Mouse (Mus musculus) hindbrain, embryonic 13.5 days (tissue): Measurements from ENCODE around the gene Kifap3. TPM values are rescaled to one million over a fixed set of nuclear protein-coding genes. Genes with fewer than 3 reads are reported as not detected.
"Not testable (repeated sequence)": the region's sequence is repeated elsewhere in the genome, so short reads cannot be mapped to it uniquely, and the experiment has no call there.

Source experiments
- ATAC-seq: fragments of 200-750 bp; cut with Nextera tagmentation; 2 replicates; pipeline ENCODE4 v1.8.0; 2017; ENCODE audit warnings: moderate TSS enrichment; ENCODE audit not compliant: low FRiP score
- H3K27ac ChIP-seq: fragments of 300-500 bp; sonication (generic); 2 replicates; pipeline ENCODE4 v1.5.1; 2015; ENCODE audit warnings: inconsistent platforms, mild to moderate bottlenecking, moderate library complexity
- H3K27me3 ChIP-seq: fragments of 300-500 bp; sonication (generic); 2 replicates; pipeline ENCODE4 v1.6.1; 2015; ENCODE audit warnings: mild to moderate bottlenecking, inconsistent platforms
- H3K36me3 ChIP-seq: fragments of 300-500 bp; sonication (generic); 2 replicates; pipeline ENCODE4 v1.6.1; 2015; ENCODE audit warnings: mild to moderate bottlenecking, inconsistent platforms
- H3K4me1 ChIP-seq: fragments of 300-500 bp; sonication (generic); replicated peaks from 2 replicates; pipeline ENCODE4 v1.6.1; 2015; ENCODE audit warnings: inconsistent platforms
- H3K4me2 ChIP-seq: fragments of 300-500 bp; sonication (generic); 2 replicates; pipeline ENCODE4 v1.6.1; 2015; ENCODE audit warnings: inconsistent platforms, mild to moderate bottlenecking, moderate library complexity
- H3K4me3 ChIP-seq: fragments of 300-500 bp; sonication (generic); 2 replicates; pipeline ENCODE4 v1.5.1; 2015; ENCODE audit warnings: mild to moderate bottlenecking, inconsistent platforms
- H3K9ac ChIP-seq: fragments of 300-500 bp; sonication (generic); 2 replicates; pipeline ENCODE4 v1.6.1; 2015; ENCODE audit warnings: mild to moderate bottlenecking, inconsistent platforms
- H3K9me3 ChIP-seq: fragments of 300-500 bp; sonication (generic); 2 replicates; pipeline ENCODE4 v1.6.1; 2016; ENCODE audit warnings: inconsistent platforms
- WGBS: fragments of 180-500 bp; shearing (Covaris S2); methylation state at CpG from one replicate; pipeline ENCODE4 v1.1.7; 2015; 5-methylcytosine and 5-hydroxymethylcytosine counted together
- polyA plus RNA-seq: library from polyadenylated mRNA; unstranded; fragments of >200 nt; fragmentation: Nextera tagmentation; extraction: Ambion mirVana; gene quantifications from 2 replicates; pipeline ENCODE4 v1.2.1, GENCODE M21; 2015

Kifap3 gene
- 110 and 111 TPM in 2 replicates for polyA plus RNA-seq

GRCm38 (mm10) chr1:163779336-163780115, at the start of gene Kifap3:
Gene Kifap3, plus strand, starts transcription at chr1:163779583.
- H3K4me3 ChIP-seq: peak within 1 kb of the TSS; percentile 87
- H3K36me3 ChIP-seq: peaks cover 16% of the 10 kb centered on the region
- peak within 1 kb of the TSS; percentile 63 for H3K4me2 ChIP-seq
- H3K27ac ChIP-seq: peak within 1 kb of the TSS; percentile 91
- 0 out of 2 replicates have a peak, but pooled peaks cover 3% of the 10 kb centered on the region for H3K4me1 ChIP-seq
- no peaks in the 10 kb centered on the region; the same call in 1 of the 2 replicates for H3K9me3 ChIP-seq
- peak within 1 kb of the TSS; percentile 92 for H3K9ac ChIP-seq
- ATAC-seq: peak; percentile 100
- no peaks in the 10 kb centered on the region for H3K27me3 ChIP-seq
- WGBS: under 1% methylated on average over 48 of the region's 48 CpGs

DNA sequence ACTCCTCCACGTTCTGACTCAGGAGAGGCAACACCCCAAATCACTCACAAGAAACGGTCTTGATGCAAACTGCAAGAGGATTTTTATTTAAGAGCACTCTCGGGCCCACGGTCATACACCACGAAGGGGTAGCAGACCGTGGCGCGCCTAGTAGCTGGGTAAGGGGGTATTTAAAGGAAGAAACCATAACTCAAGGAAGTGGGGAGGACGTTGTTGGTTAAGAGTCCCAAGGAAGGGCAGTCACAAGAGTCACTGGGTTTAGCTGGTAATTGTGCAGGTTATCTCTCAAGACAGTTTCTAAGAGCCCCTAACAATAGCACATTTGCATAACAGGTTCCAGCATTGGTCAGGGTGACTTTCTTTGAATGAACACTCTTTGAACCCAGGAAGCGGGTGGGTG, 48.2 kb upstream of the Kifap3 start:
- not testable (repeated sequence) for H3K36me3 ChIP-seq, H3K9me3 ChIP-seq, H3K4me3 ChIP-seq, H3K27me3 ChIP-seq, H3K27ac ChIP-seq, H3K4me2 ChIP-seq, ATAC-seq, H3K9ac ChIP-seq, H3K4me1 ChIP-seq
- 91% methylated on average over 10 of the region's 10 CpGs for WGBS

DNA sequence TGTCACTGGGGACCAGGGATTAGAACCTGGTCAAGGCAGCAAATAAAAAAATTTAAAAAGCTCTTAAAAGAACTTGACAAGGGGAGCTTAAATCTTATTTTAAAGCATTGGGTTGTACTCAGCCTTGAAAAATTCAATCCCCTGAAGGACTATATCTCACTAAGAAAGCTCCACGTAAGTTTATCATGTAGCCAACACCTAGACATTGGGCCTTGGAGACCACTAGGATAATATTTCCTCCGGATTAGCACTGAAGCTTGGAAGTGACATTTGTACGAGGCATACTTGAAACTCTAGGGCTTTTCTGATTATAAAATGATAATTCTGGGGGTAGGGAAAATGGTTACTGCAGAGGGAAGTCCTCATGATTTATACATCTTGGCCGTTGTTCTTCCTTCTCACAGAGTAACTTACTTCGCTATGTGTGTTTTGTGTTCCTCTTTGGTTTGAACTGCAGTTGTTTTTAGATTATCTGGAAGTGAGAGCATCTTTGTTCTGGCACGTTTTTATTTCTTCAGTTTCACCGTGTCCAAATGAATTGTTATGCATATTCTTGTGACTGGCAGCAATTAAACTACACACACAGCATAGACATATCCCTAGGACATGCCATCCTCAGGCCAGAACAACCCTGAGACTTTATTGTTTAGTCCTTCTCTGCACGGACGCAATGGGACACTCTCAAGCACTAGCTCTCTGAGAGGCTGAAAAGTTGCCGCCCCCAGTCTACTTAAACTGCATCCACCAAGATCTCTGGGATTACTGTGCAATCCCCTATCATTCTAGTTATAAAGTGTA, 42.7 kb upstream of the Kifap3 start:
- no peak overlapping the region for H3K27ac ChIP-seq
- H3K36me3 ChIP-seq: no peaks in the 10 kb centered on the region
- H3K9me3 ChIP-seq: no peaks in the 10 kb centered on the region
- H3K9ac ChIP-seq: no peak overlapping the region
- H3K27me3 ChIP-seq: no peaks in the 10 kb centered on the region
- no peak overlapping the region for H3K4me2 ChIP-seq
- ATAC-seq: no peak
- H3K4me3 ChIP-seq: no peak overlapping the region
- no peaks in the 10 kb centered on the region for H3K4me1 ChIP-seq
- WGBS: 78% methylated on average over 10 of the region's 10 CpGs

GRCm38 (mm10) chr1:163737239-163737533, 42.2 kb upstream of the Kifap3 start:
- Histone ChIP-seq H3K4me2 (no peak overlapping the region), H3K4me3 (no peak overlapping the region), H3K27ac (no peak overlapping the region), H3K4me1 (no peaks in the 10 kb centered on the region), H3K27me3 (no peaks in the 10 kb centered on the region), H3K9me3 (no peaks in the 10 kb centered on the region), H3K36me3 (no peaks in the 10 kb centered on the region), H3K9ac (no peak overlapping the region)
- 90% methylated on average over 1 of the region's 1 CpGs for WGBS
- no peak for ATAC-seq

GRCm38 (mm10) chr1:163751360-163751992, 27.9 kb upstream of the Kifap3 start:
- Histone ChIP-seq H3K27me3 (no peaks in the 10 kb centered on the region), H3K9me3 (no peaks in the 10 kb centered on the region)
- WGBS: 72% methylated on average over 4 of the region's 4 CpGs

GRCm38 (mm10) chr1:163757462-163758207, 21.7 kb upstream of the Kifap3 start:
- Histone ChIP-seq H3K27me3 (no peaks in the 10 kb centered on the region), H3K9ac (no peak overlapping the region), H3K4me2 (no peak overlapping the region), H3K27ac (no peak overlapping the region), H3K36me3 (no peaks in the 10 kb centered on the region), H3K9me3 (no peaks in the 10 kb centered on the region), H3K4me1 (no peaks in the 10 kb centered on the region), H3K4me3 (no peak overlapping the region)
- no peak for ATAC-seq
- WGBS: 90% methylated on average over 10 of the region's 10 CpGs

More at GRCm38 (mm10) chr1:163751360-163751992, 27.9 kb upstream of the Kifap3 start:
- no peaks in the 10 kb centered on the region for H3K36me3 ChIP-seq
- no peak for ATAC-seq
- no peak overlapping the region for H3K27ac ChIP-seq
- no peak overlapping the region for H3K4me3 ChIP-seq
- no peak overlapping the region for H3K9ac ChIP-seq
- H3K4me2 ChIP-seq: no peak overlapping the region
- H3K4me1 ChIP-seq: no peaks in the 10 kb centered on the region

- H3K36me3 ChIP-seq: peaks cover 16% of the 10 kb centered on the region
- not testable (repeated sequence) for H3K27me3 ChIP-seq, H3K9me3 ChIP-seq, H3K27ac ChIP-seq, ATAC-seq, H3K4me2 ChIP-seq, H3K4me1 ChIP-seq, H3K4me3 ChIP-seq, H3K9ac ChIP-seq
- 97% methylated on average over 8 of the region's 11 CpGs for WGBS
These were observed 4.2 kb downstream of the Kifap3 start for GRCm38 (mm10) chr1:163783577-163783976.

- no peak for ATAC-seq
- 74% methylated on average over 4 of the region's 4 CpGs for WGBS
- peaks cover 26% of the 10 kb centered on the region for H3K36me3 ChIP-seq
- H3K4me3 ChIP-seq: no peak overlapping the region
- no peaks in the 10 kb centered on the region for H3K4me1 ChIP-seq
- H3K9me3 ChIP-seq: no peaks in the 10 kb centered on the region
- H3K4me2 ChIP-seq: no peak overlapping the region
- H3K27me3 ChIP-seq: no peaks in the 10 kb centered on the region
- no peak overlapping the region for H3K9ac ChIP-seq
- no peak overlapping the region for H3K27ac ChIP-seq
These were observed 42.0 kb downstream of the Kifap3 start for GRCm38 (mm10) chr1:163821365-163821764.

GRCm38 (mm10) chr1:163829482-163829881, 50.1 kb downstream of the Kifap3 start:
- no peak for ATAC-seq
- no peak overlapping the region for H3K9ac ChIP-seq
- H3K9me3 ChIP-seq: no peaks in the 10 kb centered on the region
- peaks cover 15% of the 10 kb centered on the region; the same call in 1 of the 2 replicates for H3K36me3 ChIP-seq
- H3K4me2 ChIP-seq: no peak overlapping the region
- H3K4me3 ChIP-seq: no peak overlapping the region
- no peak overlapping the region for H3K27ac ChIP-seq
- H3K4me1 ChIP-seq: no peaks in the 10 kb centered on the region
- no peaks in the 10 kb centered on the region for H3K27me3 ChIP-seq

- no peak overlapping the region for H3K4me3 ChIP-seq
- H3K4me1 ChIP-seq: no peaks in the 10 kb centered on the region
- H3K9ac ChIP-seq: no peak overlapping the region
- H3K27me3 ChIP-seq: no peaks in the 10 kb centered on the region
- ATAC-seq: no peak
- 84% methylated on average over 1 of the region's 1 CpGs for WGBS
- no peak overlapping the region for H3K27ac ChIP-seq
- H3K36me3 ChIP-seq: peaks cover 9% of the 10 kb centered on the region; the same call in 1 of the 2 replicates
- no peaks in the 10 kb centered on the region for H3K9me3 ChIP-seq
- H3K4me2 ChIP-seq: no peak overlapping the region
These were observed 54.7 kb downstream of the Kifap3 start for GRCm38 (mm10) chr1:163834066-163834465.

DNA sequence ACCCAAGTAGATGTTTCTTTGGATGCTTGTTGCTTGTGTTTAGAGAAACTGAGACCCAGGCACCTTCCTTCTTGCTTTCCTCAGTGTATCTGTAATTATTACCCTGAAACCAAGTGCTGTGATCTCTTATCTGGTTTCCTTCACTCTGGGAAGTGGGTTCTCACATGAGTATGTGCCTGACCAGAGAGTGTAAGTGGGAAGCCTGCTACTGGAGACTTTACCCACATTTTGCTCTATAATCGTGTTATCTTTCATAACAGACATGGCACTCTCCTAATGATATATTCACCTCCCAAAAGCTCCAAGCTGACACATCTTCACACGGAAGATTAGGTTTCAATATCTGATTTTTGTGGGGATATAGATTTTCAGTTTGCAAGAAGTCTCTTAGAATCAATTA, 55.7 kb downstream of the Kifap3 start:
- H3K36me3 ChIP-seq: peaks cover 12% of the 10 kb centered on the region; the same call in 1 of the 2 replicates
- H3K9me3 ChIP-seq: no peaks in the 10 kb centered on the region
- no peak overlapping the region for H3K4me3 ChIP-seq
- H3K27me3 ChIP-seq: no peaks in the 10 kb centered on the region
- no peak overlapping the region for H3K4me2 ChIP-seq
- H3K4me1 ChIP-seq: no peaks in the 10 kb centered on the region
- H3K27ac ChIP-seq: no peak overlapping the region
- 93% methylated on average over 2 of the region's 2 CpGs for WGBS
- no peak overlapping the region for H3K9ac ChIP-seq
- no peak for ATAC-seq

DNA sequence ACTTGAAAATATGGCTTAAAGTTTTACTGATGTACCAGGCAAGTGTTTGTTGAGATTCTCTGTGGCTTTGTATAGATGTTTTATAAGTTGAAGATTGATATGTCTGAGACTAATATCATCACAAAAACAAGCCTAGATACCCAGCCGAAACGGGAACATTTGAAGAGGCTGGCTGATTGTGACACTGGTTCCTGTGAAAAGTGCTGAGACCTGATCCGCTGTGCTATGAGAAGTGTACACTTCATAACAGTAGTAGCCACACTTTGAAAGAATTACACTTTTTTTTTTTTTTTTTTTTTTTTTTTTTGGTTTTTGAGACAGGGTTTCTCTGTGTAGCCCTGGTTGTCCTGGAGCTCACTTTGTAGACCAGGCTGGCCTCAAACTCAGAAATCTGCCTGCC, 59.1 kb downstream of the Kifap3 start:
- H3K9me3 ChIP-seq, H3K4me3 ChIP-seq, H3K4me1 ChIP-seq, H3K27ac ChIP-seq, H3K9ac ChIP-seq, ATAC-seq, H3K27me3 ChIP-seq, H3K4me2 ChIP-seq: not testable (repeated sequence)
- peaks cover 12% of the 10 kb centered on the region for H3K36me3 ChIP-seq
- 95% methylated on average over 3 of the region's 3 CpGs for WGBS
